ENCODE assay signal across 19 mouse cellular contexts in the genomic region with DNA sequence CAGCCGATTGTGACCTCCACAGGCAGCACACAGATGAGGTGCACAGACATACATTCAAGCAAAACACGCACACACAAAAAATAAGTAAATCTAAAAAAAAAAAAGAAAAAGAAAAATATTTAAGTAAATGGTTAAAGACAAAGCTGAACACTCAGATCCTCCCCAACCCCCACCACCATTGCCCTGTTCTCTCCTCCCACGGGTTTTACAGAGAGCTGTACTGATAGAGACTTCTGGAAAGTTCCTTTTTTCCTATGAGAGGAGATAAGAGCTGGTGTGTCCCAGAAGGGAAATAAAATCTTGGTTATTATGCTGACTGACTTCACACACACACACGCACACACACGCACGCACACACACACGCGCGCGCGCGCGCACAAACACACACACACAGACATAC.
"Had no signal": no experiment of that assay in that cellular context is flagged by ENCODE, and none has a peak within 500 bp of the region (broad histone marks: within the 10 kb centered on the region; RNA-seq: fewer than 3 reads in every experiment).

No protein-coding gene starts in this region.

- H3K27me3 ChIP-seq: midbrain, embryonic 12.5 days; neural tube, embryonic 13.5 days; neural tube, embryonic 15.5 days had no signal

- H3K36me3 ChIP-seq: midbrain, embryonic 10.5 days; midbrain, embryonic 12.5 days; neural tube, embryonic 13.5 days; neural tube, embryonic 15.5 days had no signal

- H3K4me1 ChIP-seq: midbrain, embryonic 12.5 days; neural tube, embryonic 13.5 days; neural tube, embryonic 15.5 days had no signal

- H3K9ac ChIP-seq: lung, embryonic 14.5 days; midbrain, embryonic 12.5 days; neural tube, embryonic 13.5 days; neural tube, embryonic 15.5 days had no signal

- H3K9me3 ChIP-seq: midbrain, embryonic 10.5 days; midbrain, embryonic 12.5 days; neural tube, embryonic 13.5 days; neural tube, embryonic 15.5 days had no signal

- DNase-seq: lung, adult 18-20 months; lung, embryonic 14.5 days; lung, postnatal 10 days; lung, postnatal 4 days; midbrain, embryonic 14.5 days; retina, postnatal 1 day; right cerebral cortex, adult 18-20 months; right cerebral cortex, postnatal 25 days; right cerebral cortex, postnatal 4 days; spleen, adult 18-20 months; thymus, adult 2 months; thymus, postnatal 25 days; thymus, postnatal 4 days had no signal

- H3K4me2 ChIP-seq: lung, embryonic 14.5 days; midbrain, embryonic 12.5 days; neural tube, embryonic 13.5 days; neural tube, embryonic 15.5 days had no signal

- H3K27ac ChIP-seq: midbrain, embryonic 10.5 days; midbrain, embryonic 12.5 days; neural tube, embryonic 13.5 days; neural tube, embryonic 15.5 days had no signal

- H3K4me3 ChIP-seq: midbrain, embryonic 10.5 days; midbrain, embryonic 12.5 days; myocyte; neural tube, embryonic 13.5 days; neural tube, embryonic 15.5 days had no signal

- ATAC-seq: midbrain, embryonic 16.5 days had no signal
